Mouse (Mus musculus) megakaryocyte, embryonic 14.5 days (primary cell): ENCODE measurements around the gene Lrfn2.

Experiments
- FLI1 ChIP-seq: IDR thresholded peaks from 2 replicates; pipeline ENCODE4 v1.6.1; 2012; ENCODE audit warnings: low read length, inconsistent platforms, mixed read lengths
- GATA1 ChIP-seq: IDR thresholded peaks from 3 replicates; pipeline ENCODE4 v1.6.1; 2012; ENCODE audit warnings: mixed read lengths, low read length, inconsistent platforms, borderline replicate concordance

- no peak for TF ChIP-seq GATA1
- no peak for TF ChIP-seq FLI1
Observed at GRCm38 (mm10) chr17:49015368-49015767, 83.2 kb downstream of the Lrfn2 start.
